Mouse (Mus musculus) cortical plate, adult 2 months (tissue): Measurements from ENCODE around the gene Coro2b.

Source experiments
- CTCF ChIP-seq: fragments of 200-500 bp; IDR thresholded peaks from 2 replicates; pipeline ENCODE4 v1.5.1; 2011; ENCODE audit warnings: mild to moderate bottlenecking, control low read depth, low read length; ENCODE audit not compliant: insufficient read depth; ENCODE audit errors: extremely low read depth
- POLR2A ChIP-seq: fragments of 200-500 bp; IDR thresholded peaks from 2 replicates; pipeline ENCODE4 v1.6.1; 2011; ENCODE audit warnings: mild to moderate bottlenecking, low read length, control low read depth; ENCODE audit not compliant: insufficient read depth; ENCODE audit errors: extremely low read depth

DNA sequence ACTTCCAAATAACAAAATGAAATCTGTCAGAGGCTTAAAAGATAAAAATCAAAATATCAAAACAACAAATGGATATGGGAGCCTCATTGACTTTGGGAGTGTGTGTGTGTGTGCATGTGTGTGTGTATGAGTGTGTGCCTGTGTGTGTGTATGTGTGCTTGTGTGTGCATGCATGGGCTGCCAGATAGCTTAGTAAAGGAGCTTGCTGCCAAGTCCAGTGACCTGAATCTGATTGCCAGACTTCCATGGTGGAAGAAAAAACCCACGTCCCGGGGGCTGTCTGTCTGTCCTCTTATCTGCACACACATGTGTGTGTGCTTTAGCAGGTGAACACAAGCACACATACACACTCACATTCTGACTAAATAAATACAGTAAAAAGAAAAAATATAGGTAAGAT is 143.3 kb downstream of the Coro2b start:
- TF ChIP-seq POLR2A, result no peak
- no peak for TF ChIP-seq CTCF
